Mouse (Mus musculus) G1E (cell line): ENCODE measurements at regions not wholly inside any gene's neighbourhood (a gene's known extent, or its start where the extent isn't known, plus 50 kb on each side); places are given as distances from the start of the nearest gene placed in this dataset.

Experiments used
- ATAC-seq: 2 replicates; pipeline ENCODE4 v1.8.0; 2016; ENCODE audit warnings: mild to moderate bottlenecking; ENCODE audit not compliant: insufficient number of reproducible peaks, poor library complexity, low FRiP score, severe bottlenecking; ENCODE audit errors: extremely low read depth
- DNase-seq: peaks from one replicate; pipeline ENCODE4 v3.0.0; 2012; ENCODE audit warnings: low spot score
- H3K27me3 ChIP-seq: 2 replicates; pipeline ENCODE4 v1.6.1; 2012; ENCODE audit warnings: mild to moderate bottlenecking, low read length, inconsistent platforms; ENCODE audit not compliant: insufficient read depth
- H3K36me3 ChIP-seq: replicated peaks from 2 replicates; pipeline ENCODE3; 2012; ENCODE audit warnings: mild to moderate bottlenecking, inconsistent platforms
- H3K4me1 ChIP-seq: 2 replicates; pipeline ENCODE4 v1.6.1; 2012; ENCODE audit warnings: low read depth, low read length, inconsistent platforms, mixed read lengths; ENCODE audit not compliant: insufficient read depth
- H3K4me3 ChIP-seq: 2 replicates; pipeline ENCODE4 v1.5.1; 2012; ENCODE audit warnings: low read depth, mild to moderate bottlenecking, inconsistent platforms, low read length, moderate library complexity, mixed read lengths
- H3K9me3 ChIP-seq: replicated peaks from 2 replicates; pipeline ENCODE4 v1.6.1; 2012; ENCODE audit warnings: inconsistent platforms
- CTCF ChIP-seq: IDR thresholded peaks from 2 replicates; pipeline ENCODE4 v1.5.1; 2012; ENCODE audit warnings: low read depth, low read length, inconsistent platforms, mixed read lengths
- GATA1 ChIP-seq: IDR thresholded peaks from 2 replicates; pipeline ENCODE4 v1.6.1; 2012; ENCODE audit warnings: borderline replicate concordance, low read length, inconsistent platforms, mixed read lengths
- GATA2 ChIP-seq: IDR thresholded peaks from 2 replicates; pipeline ENCODE4 v1.6.1; 2012; ENCODE audit warnings: low read depth, low read length, inconsistent platforms, borderline replicate concordance
- POLR2AphosphoS5 ChIP-seq: IDR thresholded peaks from 2 replicates; pipeline ENCODE4 v1.6.1; 2012; ENCODE audit warnings: low read depth, low read length, inconsistent platforms; ENCODE audit not compliant: insufficient replicate concordance
- TAL1 ChIP-seq: conservative IDR thresholded peaks from 2 replicates; pipeline ENCODE4 v1.6.1; 2012; ENCODE audit warnings: low read depth, low read length, inconsistent platforms, mixed read lengths

- ATAC-seq, result no peak
- no peaks in the 10 kb centered on the region for H3K9me3 ChIP-seq
- H3K4me3 ChIP-seq, result no peak overlapping the region
- H3K36me3 ChIP-seq, result no peaks in the 10 kb centered on the region
- DNase-seq, result no peak
- TF ChIP-seq TAL1 (no peak), GATA2 (no peak), POLR2AphosphoS5 (no peak), GATA1 (no peak), CTCF (no peak)
- H3K27me3 ChIP-seq, result peaks cover 16% of the 10 kb centered on the region
- no peaks in the 10 kb centered on the region for H3K4me1 ChIP-seq
These were observed 99.1 kb downstream of the Vegfa start for GRCm38 (mm10) chr17:45933034-45933433.

GRCm38 (mm10) chr17:45932611-45933010, 99.6 kb downstream of the Vegfa start:
- Histone ChIP-seq H3K36me3 (no peaks in the 10 kb centered on the region), H3K27me3 (peaks cover 18% of the 10 kb centered on the region), H3K4me1 (no peaks in the 10 kb centered on the region), H3K4me3 (no peak overlapping the region), H3K9me3 (no peaks in the 10 kb centered on the region)
- ATAC-seq (no peak), DNase-seq (no peak)
- TF ChIP-seq TAL1 (no peak), GATA2 (no peak), GATA1 (no peak), POLR2AphosphoS5 (no peak), CTCF (no peak)

GRCm38 (mm10) chr17:45929591-45929990, 102.6 kb downstream of the Vegfa start:
- Histone ChIP-seq H3K36me3 (no peaks in the 10 kb centered on the region), H3K27me3 (peaks cover 14% of the 10 kb centered on the region), H3K4me1 (no peaks in the 10 kb centered on the region), H3K9me3 (no peaks in the 10 kb centered on the region), H3K4me3 (no peak overlapping the region)
- DNase-seq (no peak), ATAC-seq (no peak)
- TF ChIP-seq CTCF, result no peak
- no peak for TF ChIP-seq POLR2AphosphoS5
- TF ChIP-seq GATA2, result no peak
- TF ChIP-seq TAL1, result no peak
- no peak for TF ChIP-seq GATA1

GRCm38 (mm10) chr17:45928903-45929477, 103.2 kb downstream of the Vegfa start:
- Histone ChIP-seq H3K4me3 (no peak overlapping the region), H3K27me3 (peaks cover 14% of the 10 kb centered on the region), H3K9me3 (no peaks in the 10 kb centered on the region), H3K4me1 (no peaks in the 10 kb centered on the region), H3K36me3 (no peaks in the 10 kb centered on the region)
- ATAC-seq (no peak), DNase-seq (no peak)
- TF ChIP-seq GATA2 (no peak), POLR2AphosphoS5 (no peak), TAL1 (no peak), GATA1 (no peak), CTCF (no peak)

GRCm38 (mm10) chr17:45928013-45928412, 104.2 kb downstream of the Vegfa start:
- no peak for ATAC-seq
- no peak for TF ChIP-seq TAL1
- TF ChIP-seq GATA2, result no peak
- TF ChIP-seq GATA1, result no peak
- no peak for TF ChIP-seq CTCF
- TF ChIP-seq POLR2AphosphoS5, result no peak
- Histone ChIP-seq H3K36me3 (no peaks in the 10 kb centered on the region), H3K4me1 (no peaks in the 10 kb centered on the region), H3K27me3 (peaks cover 17% of the 10 kb centered on the region), H3K9me3 (no peaks in the 10 kb centered on the region), H3K4me3 (no peak overlapping the region)
- no peak for DNase-seq

GRCm38 (mm10) chr17:45925845-45926244, 106.3 kb downstream of the Vegfa start:
- TF ChIP-seq TAL1 (no peak), GATA1 (no peak), CTCF (no peak), GATA2 (no peak), POLR2AphosphoS5 (no peak)
- Histone ChIP-seq H3K4me3 (no peak overlapping the region), H3K4me1 (no peaks in the 10 kb centered on the region), H3K9me3 (no peaks in the 10 kb centered on the region), H3K36me3 (no peaks in the 10 kb centered on the region), H3K27me3 (peaks cover 17% of the 10 kb centered on the region)
- DNase-seq (no peak), ATAC-seq (no peak)
